ENCODE assay signal across 16 mouse cellular contexts in genomic region chr10:22660286-22661000, GRCm38 (mm10). TPM values are rescaled to one million over a fixed set of nuclear protein-coding genes. Genes with fewer than 3 reads are reported as not detected.
DNase-seq lines count a peak whose midpoint lies in the region.
"Had no signal": no experiment of that assay in that cellular context is flagged by ENCODE, and none has a peak within 500 bp of the region (broad histone marks: within the 10 kb centered on the region; RNA-seq: fewer than 3 reads in every experiment).

No protein-coding gene starts in this region.

- DNase-seq in heart, adult 11 months, result peak; percentile 70
- DNase-seq in heart, postnatal 4 days, result no peak
- DNase-seq in cerebellum, adult 11-12 months, result peak; percentile 64
- peak; percentile 67 for DNase-seq in cerebellum, adult 9-10 months
- DNase-seq in cerebellum, postnatal 36 days, result peak; percentile 34 to 38
- no peak for DNase-seq in natural killer cell, adult 2 months (ENCODE audit: low spot score in 2 of 2)
- no peak for DNase-seq in ovary, postnatal 10 days (ENCODE audit: low spot score)
- DNase-seq: adrenal gland, postnatal 14 days; heart, postnatal 14 days; kidney, adult 9 months; kidney, postnatal 14 days; lung, embryonic 14.5 days; lung, postnatal 14 days; midbrain, embryonic 14.5 days; right cerebral cortex, postnatal 4 days; thymus, postnatal 4 days had no signal

RNA-seq across cellular contexts. Expression of gene Slc2a12, which starts 15.6 kb away (rescaled TPM):
- 10 to 100 TPM in 1 of 2 experiments, 1 to 10 TPM in 1; 5.9 to 10.9 TPM for total RNA-seq in heart, postnatal 4 days (2021)

Comparison
In these comparisons a context has a peak if more than half of its experiments do, and no peak if none do; other contexts are left out.
1. DNase-seq: peak in heart, adult 11 months (single experiment), cerebellum, adult 11-12 months (single experiment), cerebellum, adult 9-10 months (single experiment) and cerebellum, postnatal 36 days (2 of 2); none in heart, postnatal 4 days (single experiment), natural killer cell, adult 2 months (0 of 2) and ovary, postnatal 10 days (single experiment).